Mouse (Mus musculus) brain, embryonic 14.5 days (tissue): ENCODE measurements at regions not wholly inside any gene's neighbourhood (a gene's known extent, or its start where the extent isn't known, plus 50 kb on each side); places are given as distances from the start of the nearest gene placed in this dataset.

Experiments
- CTCF ChIP-seq: fragments of 200-500 bp; IDR thresholded peaks from 2 replicates; pipeline ENCODE4 v1.5.1; 2012; ENCODE audit warnings: inconsistent platforms, mild to moderate bottlenecking, moderate library complexity, borderline replicate concordance; ENCODE audit not compliant: insufficient read depth, insufficient read length; ENCODE audit errors: extremely low read depth
- POLR2A ChIP-seq: fragments of 200-500 bp; IDR thresholded peaks from 2 replicates; pipeline ENCODE4 v1.6.1; 2012; ENCODE audit warnings: mild to moderate bottlenecking, inconsistent platforms, borderline replicate concordance; ENCODE audit not compliant: poor library complexity, insufficient read depth, insufficient read length, severe bottlenecking; ENCODE audit errors: extremely low read depth

DNA sequence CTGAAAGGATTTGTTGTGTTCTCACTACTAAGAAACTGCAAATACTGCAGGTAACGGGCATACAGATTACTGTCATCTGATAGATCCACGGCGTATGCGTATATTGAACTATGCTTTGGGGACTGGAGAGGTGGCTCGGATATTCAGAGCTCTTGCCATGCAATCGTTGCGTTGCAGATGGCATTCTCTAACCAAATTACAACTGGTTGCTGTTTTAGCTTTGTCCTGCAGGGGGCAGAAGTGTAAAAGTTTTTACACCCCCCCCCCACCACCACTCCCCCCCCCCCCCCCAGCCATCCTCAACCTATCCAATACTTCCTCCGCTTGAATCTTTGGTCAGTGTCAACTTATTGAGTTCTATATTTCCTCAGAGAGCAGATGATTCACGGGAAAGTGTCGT, 51.6 kb upstream of the Mon1b start:
- peak; percentile 20; the same call in 1 of the 2 replicates for TF ChIP-seq CTCF
- no peak for TF ChIP-seq POLR2A
